Mouse (Mus musculus): ENCODE data around the gene Stk19.
"Not testable (repeated sequence)": the region's sequence is repeated elsewhere in the genome, so short reads cannot be mapped to it uniquely, and the experiment has no call there.

GRCm38 (mm10) chr17:34813747-34814146 lies 23.0 kb downstream of the Stk19 start:
- TF ChIP-seq MAFK (IDR thresholded peaks at IDR 0.05; ENCODE audit: insufficient read depth, low read depth, low read length); CHD2 (IDR thresholded peaks at IDR 0.05; ENCODE audit: low read depth, low read length); HCFC1 (IDR thresholded peaks at IDR 0.05; ENCODE audit: borderline replicate concordance, insufficient read depth, low read length); ZNF384 (IDR thresholded peaks at IDR 0.05; ENCODE audit: low read depth, low read length); ZC3H11A (IDR thresholded peaks at IDR 0.05; ENCODE audit: borderline replicate concordance, low read depth, low read length): not testable (repeated sequence)
